Mouse (Mus musculus): Measurements from ENCODE around the gene Sema3a. TPM values are rescaled to one million over a fixed set of nuclear protein-coding genes. Genes with fewer than 3 reads are reported as not detected.

The Sema3a gene
- 0.01 TPM in 1 of 2 replicates, not detected in the other for polyA plus RNA-seq (2012)

DNA sequence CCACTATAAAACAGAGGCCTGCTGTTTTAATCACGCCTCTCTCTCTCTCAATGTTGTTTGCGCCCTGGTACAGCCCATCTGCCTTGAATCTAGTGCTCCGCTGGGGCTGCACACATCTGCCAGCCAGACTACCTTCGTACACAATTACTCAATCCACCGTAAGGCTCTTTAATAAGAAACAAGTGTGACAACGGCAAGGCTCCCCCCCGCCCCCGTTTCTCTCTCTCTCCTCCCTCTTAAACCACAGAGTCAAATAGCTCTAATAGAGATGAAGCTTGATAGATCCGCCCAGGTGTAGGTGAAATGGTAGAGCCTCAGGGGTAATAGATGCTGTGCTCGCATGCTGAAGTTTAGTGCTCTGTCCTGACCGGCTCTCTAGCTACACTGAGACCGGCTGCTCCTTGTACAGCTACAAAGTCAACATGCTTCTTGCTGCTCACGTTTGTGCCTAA lies at the start of gene Sema3a:
Gene Sema3a (plus strand): TSS at position 174 of the 452 bp plus-strand sequence.

Data from megakaryocyte-erythroid progenitor cell, adult 5 weeks (primary cell).